Mouse (Mus musculus) kidney, adult 2 months (tissue): ENCODE data around the gene Bbx.

Source experiments
- CTCF ChIP-seq: fragments of 200-500 bp; conservative IDR thresholded peaks from 2 replicates; pipeline ENCODE4 v1.5.1; 2011; ENCODE audit warnings: low read depth, mild to moderate bottlenecking, control low read depth, low read length, moderate library complexity, mixed read lengths; ENCODE audit not compliant: insufficient read depth, insufficient read length
- POLR2A ChIP-seq: fragments of 200-500 bp; IDR thresholded peaks from one replicate; pipeline ENCODE4 v1.6.1; 2011; ENCODE audit warnings: low read depth, low read length, control low read depth

DNA sequence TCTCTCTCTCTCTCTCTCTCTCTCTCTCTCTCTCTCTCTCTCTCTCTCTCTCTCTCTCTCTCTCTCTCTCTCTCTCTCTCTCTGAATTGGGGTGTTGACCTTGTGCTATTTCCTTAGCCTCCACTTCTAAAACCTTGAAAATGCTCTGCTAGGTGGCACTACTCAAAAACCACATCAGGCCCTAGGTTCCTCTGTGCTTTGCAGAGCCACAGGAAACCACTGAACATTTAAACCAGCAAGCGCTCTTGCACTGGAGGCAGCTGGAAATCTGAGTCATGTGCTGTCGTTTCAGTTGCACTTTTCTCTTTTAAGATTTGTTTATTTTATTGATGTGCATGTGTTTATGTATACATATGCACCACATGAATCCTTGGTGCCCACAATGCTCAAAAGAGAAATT, 59.6 kb downstream of the Bbx start:
- TF ChIP-seq POLR2A (no peak), CTCF (no peak)
